Comparison of ENCODE assay signal across 18 mouse cellular contexts in the genomic region with DNA sequence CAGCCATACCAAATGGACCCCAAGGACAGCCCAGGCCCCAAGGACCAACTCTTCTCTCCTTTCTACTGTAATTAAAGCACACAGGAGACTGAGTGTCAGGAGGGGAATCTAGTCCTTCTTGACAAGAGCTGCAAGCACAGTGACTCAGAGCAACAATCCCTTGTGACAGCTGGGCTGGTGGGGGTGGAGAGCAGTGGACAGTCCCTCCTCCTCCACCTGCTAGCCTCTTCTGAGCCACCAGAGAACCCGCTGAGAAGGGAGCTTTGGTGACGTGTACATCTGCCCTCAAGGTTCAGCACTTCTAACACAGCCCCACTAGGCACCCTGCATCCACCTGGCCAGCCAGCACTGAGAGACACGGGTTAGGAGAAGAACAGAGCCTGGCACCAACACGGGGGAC.
DNase-seq lines count a peak whose midpoint lies in the region; ATAC-seq and TF ChIP-seq lines count a peak whose summit lies in the region.
"Had no signal": no experiment of that assay in that cellular context is flagged by ENCODE, and none has a peak within 500 bp of the region (broad histone marks: within the 10 kb centered on the region; RNA-seq: fewer than 3 reads in every experiment).

No protein-coding gene starts in this region.

- 0 out of 2 replicates have a peak overlapping the region, but pooled peaks have one; percentile 35 for H3K27ac ChIP-seq in forebrain, embryonic 10.5 days
- no peak overlapping the region for H3K27ac ChIP-seq in forebrain, embryonic 11.5 days (ENCODE audit: low read depth, low read length)
- H3K27ac ChIP-seq in lung, postnatal 0 days (ENCODE audit: low read length), result no peak overlapping the region
- H3K27ac ChIP-seq in embryonic facial prominence, embryonic 10.5 days (replicated peaks), result 0 out of 2 replicates have a peak overlapping the region, but pooled peaks have one; percentile 10
- H3K27ac ChIP-seq: heart, embryonic 15.5 days; liver, embryonic 12.5 days; midbrain, embryonic 15.5 days had no signal

- TF ChIP-seq CTCF in lung, postnatal 0 days (IDR thresholded peaks at IDR 0.05), result no peak

- DNase-seq in forebrain, embryonic 10.5 days (ENCODE audit: extremely low spot score, low spot score), result no peak
- DNase-seq in forebrain, embryonic 11.5 days (ENCODE audit: low spot score), result no peak
- peak; percentile 25 for DNase-seq in lung, postnatal 0 days (ENCODE audit: low spot score)
- DNase-seq in lung, postnatal 25 days (ENCODE audit: low spot score), result no peak
- DNase-seq in embryonic facial prominence, embryonic 10.5 days (ENCODE audit: low spot score), result no peak
- DNase-seq in retina, postnatal 7 days (ENCODE audit: low read depth, low spot score), result peak; percentile 62
- DNase-seq in layer of hippocampus, adult 8-10 months (ENCODE audit: low spot score in 2 of 2), result no peak
- DNase-seq: B cell, adult 2 months; heart, adult 18-20 months; kidney, adult 9 months; layer of hippocampus, postnatal 36 days; left cerebral cortex, postnatal 4 days; lung, embryonic 14.5 days; thymus, postnatal 36 days had no signal

- no peak for TF ChIP-seq EP300 in lung, postnatal 0 days (IDR thresholded peaks at IDR 0.05)

- ATAC-seq in forebrain, embryonic 11.5 days (replicated peaks; ENCODE audit: low FRiP score), result no peak
- peak; percentile 14; the same call in 1 of the 2 replicates for ATAC-seq in lung, postnatal 0 days
- ATAC-seq: forebrain, embryonic 14.5 days; liver, embryonic 12.5 days; midbrain, embryonic 15.5 days had no signal

- H3K27me3 ChIP-seq in forebrain, embryonic 10.5 days (ENCODE audit: poor library complexity, severe bottlenecking), result no peaks in the 10 kb centered on the region
- no peaks in the 10 kb centered on the region for H3K27me3 ChIP-seq in forebrain, embryonic 11.5 days (ENCODE audit: control insufficient read depth, insufficient read depth, low read length)
- no peaks in the 10 kb centered on the region for H3K27me3 ChIP-seq in lung, postnatal 0 days (replicated peaks; ENCODE audit: insufficient read depth, low read length)
- H3K27me3 ChIP-seq in embryonic facial prominence, embryonic 10.5 days (replicated peaks; ENCODE audit: low read depth, poor library complexity, severe bottlenecking), result no peaks in the 10 kb centered on the region
- H3K27me3 ChIP-seq: heart, embryonic 15.5 days; liver, embryonic 12.5 days; midbrain, embryonic 15.5 days had no signal

- WGBS in forebrain, embryonic 10.5 days, result 61% methylated on average over 4 of the region's 4 CpGs
- WGBS in forebrain, embryonic 11.5 days, result 70% methylated on average over 4 of the region's 4 CpGs
- 61% methylated on average over 4 of the region's 4 CpGs for WGBS in lung, postnatal 0 days
- 72% methylated on average over 4 of the region's 4 CpGs for WGBS in embryonic facial prominence, embryonic 10.5 days

- 0 out of 2 replicates have a peak, but pooled peaks cover 3% of the 10 kb centered on the region for H3K4me1 ChIP-seq in forebrain, embryonic 10.5 days
- no peaks in the 10 kb centered on the region for H3K4me1 ChIP-seq in forebrain, embryonic 11.5 days (replicated peaks; ENCODE audit: control insufficient read depth, insufficient read depth, low read length)
- no peaks in the 10 kb centered on the region for H3K4me1 ChIP-seq in lung, postnatal 0 days (ENCODE audit: insufficient read depth, low read depth, low read length)
- peaks cover 16% of the 10 kb centered on the region for H3K4me1 ChIP-seq in embryonic facial prominence, embryonic 10.5 days
- H3K4me1 ChIP-seq: midbrain, embryonic 15.5 days had no signal

- no peak overlapping the region for H3K4me2 ChIP-seq in forebrain, embryonic 11.5 days (ENCODE audit: low read depth, low read length, severe bottlenecking)
- no peak overlapping the region for H3K4me2 ChIP-seq in lung, postnatal 0 days (replicated peaks; ENCODE audit: low read depth, low read length)
- H3K4me2 ChIP-seq: heart, embryonic 15.5 days; liver, embryonic 12.5 days; lung, embryonic 14.5 days; midbrain, embryonic 15.5 days had no signal

- no peak overlapping the region for H3K9ac ChIP-seq in forebrain, embryonic 11.5 days (ENCODE audit: low read length)
- no peak overlapping the region for H3K9ac ChIP-seq in lung, postnatal 0 days (replicated peaks; ENCODE audit: low read depth)
- H3K9ac ChIP-seq: heart, embryonic 15.5 days; liver, embryonic 12.5 days; lung, embryonic 14.5 days; midbrain, embryonic 15.5 days had no signal

- no peak overlapping the region for H3K4me3 ChIP-seq in forebrain, embryonic 10.5 days
- H3K4me3 ChIP-seq in forebrain, embryonic 11.5 days (ENCODE audit: low read depth, low read length), result no peak overlapping the region
- H3K4me3 ChIP-seq in lung, postnatal 0 days (ENCODE audit: low read depth, low read length), result no peak overlapping the region
- no peak overlapping the region for H3K4me3 ChIP-seq in embryonic facial prominence, embryonic 10.5 days
- H3K4me3 ChIP-seq: heart, embryonic 15.5 days; liver, embryonic 12.5 days; midbrain, embryonic 15.5 days had no signal

- no peaks in the 10 kb centered on the region for H3K36me3 ChIP-seq in forebrain, embryonic 10.5 days (replicated peaks)
- H3K36me3 ChIP-seq in forebrain, embryonic 11.5 days (ENCODE audit: control insufficient read depth, insufficient read depth, low read length), result no peaks in the 10 kb centered on the region
- H3K36me3 ChIP-seq in lung, postnatal 0 days (ENCODE audit: insufficient read depth, low read length), result no peaks in the 10 kb centered on the region
- H3K36me3 ChIP-seq in embryonic facial prominence, embryonic 10.5 days (replicated peaks), result no peaks in the 10 kb centered on the region
- H3K36me3 ChIP-seq: heart, embryonic 15.5 days; liver, embryonic 12.5 days; midbrain, embryonic 15.5 days had no signal

- no peaks in the 10 kb centered on the region for H3K9me3 ChIP-seq in forebrain, embryonic 10.5 days
- no peaks in the 10 kb centered on the region for H3K9me3 ChIP-seq in forebrain, embryonic 11.5 days (ENCODE audit: control insufficient read depth, low read length)
- no peaks in the 10 kb centered on the region for H3K9me3 ChIP-seq in lung, postnatal 0 days (ENCODE audit: low read length)
- no peaks in the 10 kb centered on the region for H3K9me3 ChIP-seq in embryonic facial prominence, embryonic 10.5 days
- H3K9me3 ChIP-seq: heart, embryonic 15.5 days; liver, embryonic 12.5 days; midbrain, embryonic 15.5 days had no signal

Comparison
In these comparisons a context has a peak if more than half of its experiments do, and no peak if none do; other contexts are left out.
1. DNase-seq: peak in lung, postnatal 0 days (single experiment) and retina, postnatal 7 days (single experiment); none in forebrain, embryonic 10.5 days (single experiment), forebrain, embryonic 11.5 days (single experiment), lung, postnatal 25 days (single experiment), embryonic facial prominence, embryonic 10.5 days (single experiment) and layer of hippocampus, adult 8-10 months (0 of 2).
2. H3K27ac ChIP-seq: peak in forebrain, embryonic 10.5 days (single experiment) and embryonic facial prominence, embryonic 10.5 days (single experiment); none in forebrain, embryonic 11.5 days (single experiment) and lung, postnatal 0 days (single experiment).